Mouse (Mus musculus) mouse embryonic stem cell (cell line): ENCODE data around the gene Ubap1l.

Experiments used
- in situ Hi-C, 2 experiments: fragments of 300-500 bp; cut with MboI; formaldehyde crosslinking; loops; 1 replicate in 1 of 2; 3 replicates in 1 of 2; pipeline ENCODE4 v1.14.3; 2019 to 2020; ENCODE audit warnings: low sequenced_read_pairs in 2 of 2, low pct_unique_long_range_greater_than_20kb in 1 of 2, mixed read lengths in 1 of 2; ENCODE audit not compliant: unreplicated experiment in 1 of 2

Gene Ubap1l

DNA sequence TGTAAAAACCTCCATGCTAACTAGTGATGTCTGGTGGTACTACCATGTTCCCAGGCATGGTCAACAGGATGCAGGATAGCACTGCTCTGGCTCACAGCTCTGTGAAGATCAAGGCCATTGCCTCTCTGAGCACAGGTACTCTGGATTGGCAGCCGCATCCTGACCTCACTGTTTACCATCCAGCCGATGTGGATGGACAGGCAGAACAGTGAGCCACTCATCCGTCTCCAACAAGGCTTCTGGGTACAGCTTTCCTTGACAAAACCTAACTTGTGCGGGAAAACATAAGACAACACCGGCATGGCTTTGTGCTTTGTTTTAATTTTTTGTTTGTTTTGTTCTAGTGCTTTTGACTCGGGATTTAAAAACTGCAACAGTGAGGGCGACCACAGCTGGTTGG is 4.9 kb downstream of the Ubap1l start:
- in situ Hi-C loops, result no loop called here

DNA sequence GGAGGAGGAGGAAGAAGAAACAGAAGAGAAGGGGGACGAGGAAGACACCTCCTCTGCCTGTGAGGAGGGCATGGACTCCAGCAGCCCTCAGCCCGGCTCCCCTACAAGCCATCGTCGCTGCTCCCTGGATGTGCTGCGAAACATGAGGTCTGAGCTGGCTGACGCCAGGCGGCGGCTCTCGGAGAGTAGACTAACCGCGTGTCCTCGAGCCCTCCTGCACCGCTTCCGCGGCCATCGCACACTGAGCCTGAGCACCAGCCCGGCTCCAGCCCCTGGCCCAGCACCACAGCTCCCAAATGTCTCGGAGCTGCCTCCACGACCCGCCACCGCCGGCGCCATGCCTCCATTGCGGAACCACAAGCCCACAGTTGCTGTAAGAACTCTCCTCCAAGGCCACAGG is 10.9 kb downstream of the Ubap1l start:
- in situ Hi-C loops, result no loop called here

DNA sequence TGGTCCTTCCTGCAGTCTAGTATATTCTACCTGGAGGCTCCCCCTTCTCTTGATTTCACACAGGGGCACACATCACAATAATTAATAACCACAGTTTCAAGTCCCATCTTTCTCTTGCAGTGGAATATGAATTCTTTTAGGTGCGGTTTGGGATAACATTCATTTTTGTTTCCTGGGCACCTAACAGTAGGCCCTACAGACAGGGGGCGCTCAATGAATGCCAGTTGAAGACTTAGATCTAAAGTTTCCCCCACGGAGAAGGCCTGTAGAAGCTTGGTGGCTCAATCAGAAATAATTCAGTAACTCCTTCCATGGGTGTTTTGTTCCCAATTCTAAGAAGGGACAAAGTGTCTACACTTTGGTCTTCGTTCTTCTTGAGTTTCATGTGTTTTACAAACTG is 11.6 kb downstream of the Ubap1l start:
- in situ Hi-C loops, result no loop called here

DNA sequence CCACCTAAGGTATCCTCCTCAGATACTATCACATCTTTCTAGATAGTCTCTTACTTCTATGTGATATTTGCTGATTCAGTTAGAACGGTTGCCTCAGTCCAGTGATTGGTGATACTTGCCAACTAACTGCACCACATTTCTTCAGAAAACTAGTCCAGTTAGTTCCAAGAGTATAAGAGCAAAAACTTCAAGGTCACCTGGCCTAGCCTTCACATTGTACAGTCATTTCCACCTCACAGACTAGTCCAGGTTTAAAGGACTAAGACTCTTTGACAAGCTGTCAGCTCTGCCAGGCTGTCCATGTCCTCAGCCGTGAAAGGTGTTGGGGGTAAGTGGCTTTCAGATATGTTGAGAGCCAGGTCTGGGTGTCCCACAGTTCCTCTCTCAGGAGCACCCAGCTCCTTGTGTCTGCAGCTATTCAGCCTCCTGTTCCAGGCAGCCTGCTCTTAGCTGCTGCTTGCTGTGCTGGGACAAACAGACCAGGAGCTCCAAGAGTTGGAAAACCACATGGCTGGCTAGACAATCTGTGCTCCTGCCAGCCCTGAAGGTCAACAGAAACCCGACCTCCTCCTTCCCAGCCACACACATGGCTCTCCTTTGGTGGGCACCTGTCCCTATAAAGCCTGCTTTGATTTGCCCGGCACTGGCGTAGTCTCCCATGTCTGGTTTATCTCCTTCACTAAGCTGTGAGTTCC is 13.8 kb downstream of the Ubap1l start:
- in situ Hi-C loops, result no loop called here

DNA sequence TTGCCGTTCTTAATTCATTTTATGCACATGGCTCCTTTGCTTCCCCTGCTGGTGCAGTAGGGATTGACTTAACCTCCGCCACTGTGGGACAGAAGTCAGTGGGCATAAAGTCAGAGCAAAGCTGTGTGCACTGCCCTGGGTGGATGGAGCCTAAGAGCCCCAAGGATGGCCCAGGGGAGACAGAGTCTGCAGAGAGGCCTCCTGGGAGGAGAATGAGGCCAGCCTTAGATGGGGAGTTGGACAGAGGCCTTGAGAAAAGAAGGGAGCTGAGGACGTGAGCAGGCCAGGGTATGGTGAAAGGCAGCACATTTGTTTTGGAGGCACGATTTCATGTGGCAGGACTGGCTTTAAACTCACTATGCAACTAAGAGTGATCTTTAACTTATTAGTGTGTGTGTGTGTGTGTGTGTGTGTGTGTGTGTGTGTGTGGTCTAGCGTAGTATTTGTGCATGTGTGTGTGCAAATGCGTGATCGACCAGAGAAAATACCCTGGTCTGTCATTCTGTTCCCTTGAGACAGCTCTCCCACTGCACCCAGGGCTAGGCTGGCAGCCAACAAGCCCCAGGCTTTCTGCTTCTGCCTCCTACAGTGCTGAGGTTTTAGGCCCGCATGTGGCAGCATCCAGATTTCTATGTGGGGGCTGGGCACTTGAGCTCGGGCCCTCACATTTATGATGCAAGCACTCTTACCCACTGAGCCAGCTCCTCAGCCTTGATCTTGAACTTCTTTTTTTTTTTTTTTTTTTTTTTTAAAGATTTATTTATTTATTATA is 14.5 kb downstream of the Ubap1l start:
- in situ Hi-C loops, result no loop called here

DNA sequence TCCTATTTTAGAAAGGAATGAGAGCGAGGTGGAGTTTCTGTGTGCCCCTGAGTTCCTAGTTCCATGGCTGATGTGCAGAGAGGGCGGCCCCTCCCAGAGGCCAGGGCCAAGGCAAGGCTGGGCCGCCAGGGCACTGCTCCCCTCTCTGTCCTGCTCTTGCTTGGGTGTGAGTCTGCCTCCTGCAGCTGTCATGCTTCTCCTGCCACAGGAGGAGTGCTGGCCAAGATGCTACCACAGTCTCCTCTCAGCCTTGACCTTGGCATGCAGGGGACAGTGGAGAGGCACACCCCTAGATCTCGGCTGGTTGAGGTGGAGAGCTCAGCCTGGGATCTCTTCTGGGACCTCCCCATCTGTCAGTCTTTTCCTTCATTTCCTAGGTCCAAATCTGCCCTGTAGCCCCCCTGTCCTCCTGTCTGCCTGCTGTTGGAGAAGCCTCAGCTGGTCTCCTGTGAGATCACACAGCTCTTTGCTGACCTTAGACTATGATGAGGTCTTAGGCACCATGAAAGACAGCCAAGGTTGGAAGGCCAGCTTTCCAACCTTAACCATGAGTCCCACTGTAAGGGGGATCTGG is 20.3 kb downstream of the Ubap1l start:
- in situ Hi-C loops, result no loop called here

DNA sequence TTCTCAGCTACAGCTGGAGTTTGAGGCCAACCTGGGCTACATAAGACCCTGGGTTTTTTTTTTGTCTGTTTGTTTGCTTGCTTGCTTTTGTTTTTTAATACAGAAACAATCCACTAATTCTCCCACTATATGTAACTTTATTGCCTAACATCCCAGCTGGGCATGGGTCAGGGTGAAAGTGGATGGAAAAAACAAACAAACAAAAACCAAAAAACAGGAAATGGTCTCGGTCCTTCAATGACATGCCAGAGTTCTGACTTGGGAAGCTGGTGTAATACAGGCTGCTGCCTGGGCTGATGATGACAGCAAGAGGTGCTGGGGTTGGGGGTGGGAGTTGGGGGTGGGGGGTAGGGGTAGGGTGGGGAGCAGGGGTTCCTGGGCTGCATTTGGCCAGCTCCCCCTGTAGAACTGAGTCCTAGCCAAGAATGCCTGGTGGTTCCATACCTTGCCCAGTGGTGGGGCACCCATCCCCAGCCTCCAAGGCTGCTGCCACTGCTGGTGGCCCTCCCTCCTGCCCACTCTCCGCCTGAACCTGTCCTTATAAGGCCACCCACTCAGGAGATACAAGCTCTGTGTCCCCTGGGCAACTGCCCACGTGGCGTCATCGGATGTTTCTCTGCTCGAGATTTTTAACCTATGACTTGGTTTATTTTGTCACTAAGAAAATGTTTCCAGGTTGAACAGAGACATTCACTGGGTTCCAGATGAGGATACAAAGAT is 21.4 kb downstream of the Ubap1l start:
- in situ Hi-C loops, result no loop called here

DNA sequence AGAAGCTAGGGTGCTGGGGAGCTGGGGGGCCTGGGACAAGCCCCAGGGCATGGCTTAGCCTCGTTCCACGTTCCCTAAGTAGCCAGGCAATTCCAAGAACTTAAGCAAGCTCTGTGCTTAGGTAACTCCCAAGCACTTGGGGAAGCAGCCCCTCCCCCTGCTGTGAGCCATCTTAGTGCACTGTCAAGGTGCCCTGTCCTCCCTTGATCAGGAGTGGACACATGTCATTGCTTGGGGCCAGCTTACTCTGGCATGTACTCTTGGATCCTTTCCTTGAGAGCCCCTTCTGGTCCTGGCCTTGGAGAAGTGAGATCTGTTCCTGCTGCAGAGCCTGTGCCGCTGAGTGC is 21.9 kb downstream of the Ubap1l start:
- in situ Hi-C loops, result no loop called here

DNA sequence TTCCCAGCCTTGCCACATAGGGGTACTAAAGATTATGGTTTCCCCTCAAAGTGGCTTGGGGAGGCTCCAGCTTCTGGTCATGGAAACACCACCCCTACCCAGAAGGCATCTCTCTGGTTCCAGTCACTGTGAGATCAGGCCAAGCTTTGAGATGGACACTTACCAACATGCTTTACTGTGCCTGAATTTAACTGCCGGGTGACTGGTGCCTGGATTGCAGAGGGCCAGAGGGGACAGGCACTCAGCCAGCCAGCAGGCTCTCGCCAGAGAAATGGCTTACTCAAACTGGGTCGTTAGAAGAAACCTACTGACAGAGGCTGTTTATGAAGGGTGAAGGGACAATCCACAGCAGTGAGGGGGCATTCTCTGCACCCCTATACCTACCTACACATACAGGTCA is 23.4 kb downstream of the Ubap1l start:
- in situ Hi-C loops, result no loop called here

DNA sequence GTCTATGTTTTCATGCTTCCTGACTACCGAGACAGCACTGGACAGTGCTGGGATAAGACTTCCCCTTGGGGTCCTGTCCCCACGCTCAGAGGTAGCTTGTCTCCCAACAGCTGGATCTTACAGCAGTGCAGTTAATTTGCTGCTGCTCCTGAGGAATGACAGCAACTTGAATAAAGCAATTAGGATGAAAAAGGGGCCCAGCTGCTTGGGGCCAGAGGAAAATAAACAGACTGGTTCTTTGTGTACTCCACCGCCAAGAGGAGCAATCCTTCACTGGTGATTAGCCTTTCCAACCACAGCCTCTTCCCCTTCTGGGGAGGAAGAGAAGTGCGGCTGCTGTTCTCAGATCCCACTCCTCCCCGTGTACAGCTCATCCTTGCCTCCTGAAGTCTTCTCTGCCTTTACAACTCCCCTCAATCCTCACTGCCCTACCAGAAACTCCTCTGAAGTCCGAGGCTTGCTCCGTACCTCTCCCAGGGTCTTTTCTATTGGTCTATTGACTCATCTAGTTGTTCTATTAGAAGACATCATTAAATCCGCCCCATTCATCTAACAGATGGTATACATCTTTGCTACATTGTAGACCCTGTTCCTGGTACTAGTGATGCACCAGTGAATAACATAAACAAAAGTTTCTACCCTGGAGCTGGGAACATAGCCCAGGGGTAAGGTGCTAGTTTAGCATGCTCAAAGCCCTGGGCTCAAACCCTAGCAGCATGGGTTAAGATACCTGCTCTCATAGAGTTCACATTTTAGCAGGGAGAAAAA is 25.7 kb downstream of the Ubap1l start:
- in situ Hi-C loops, result no loop called here

DNA sequence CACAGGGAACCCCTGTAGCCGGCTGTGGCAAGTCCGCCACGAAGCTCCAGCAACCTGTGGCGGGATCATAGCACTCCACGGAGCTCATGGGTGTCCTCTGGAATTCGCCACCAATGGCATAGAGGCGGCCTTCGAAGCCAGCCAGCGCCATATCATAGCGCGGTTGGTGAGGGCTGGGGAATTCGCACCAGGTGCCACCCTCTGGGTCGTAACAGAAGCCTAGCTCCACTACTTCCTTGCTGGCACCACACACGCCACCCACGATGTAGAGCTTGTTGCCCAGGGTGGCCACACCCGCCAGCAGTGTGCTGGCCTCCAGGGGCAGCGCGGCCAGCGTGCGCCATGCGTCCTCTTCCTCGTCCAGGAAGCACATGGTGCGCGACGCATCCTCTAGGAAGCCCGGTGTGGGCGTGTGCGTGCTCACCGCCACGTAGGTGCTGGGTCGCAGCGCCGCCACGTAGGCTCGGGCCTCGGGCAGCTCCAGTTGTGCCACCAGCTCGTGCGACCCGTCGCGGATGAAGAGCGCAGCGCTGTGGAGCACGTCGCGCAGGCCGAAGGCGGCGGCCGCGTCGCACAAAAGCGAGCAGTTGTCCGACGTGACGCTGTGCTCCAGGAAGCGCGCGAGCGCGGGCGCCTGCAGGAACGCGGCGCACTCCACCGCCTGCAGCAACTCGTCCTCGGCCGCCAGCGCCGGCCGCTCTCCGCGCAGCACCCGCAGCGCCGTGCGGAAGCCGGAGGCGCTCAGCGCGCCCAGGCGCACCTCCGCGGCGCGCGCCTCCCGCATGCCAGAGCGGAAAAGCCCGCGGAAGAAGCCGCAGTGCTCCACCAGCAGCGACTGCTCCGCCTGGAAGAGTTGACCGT is 30.1 kb downstream of the Ubap1l start:
- in situ Hi-C loops, result no loop called here

DNA sequence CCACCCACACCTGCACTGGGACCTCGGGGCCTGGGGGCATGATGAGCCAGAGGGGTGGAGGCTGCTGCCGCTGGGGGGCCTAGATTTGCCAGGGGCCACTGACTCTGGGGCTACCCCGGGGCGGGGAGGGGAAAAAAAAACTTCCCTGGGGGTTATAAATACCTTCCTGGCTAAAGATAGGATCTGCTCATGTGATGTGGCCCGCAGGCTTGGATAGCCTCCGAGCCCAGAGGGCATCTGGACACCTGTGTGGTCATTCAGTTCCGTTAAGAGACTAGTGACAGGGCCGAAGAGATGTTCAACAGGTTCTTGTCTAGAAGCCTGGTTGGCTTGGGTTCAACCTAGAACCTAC is 30.7 kb downstream of the Ubap1l start, which contains the start of gene Kbtbd13:
Gene Kbtbd13 (minus strand): TSS at position 40 of the 352 bp plus-strand sequence.
- in situ Hi-C loops, result no loop called here

DNA sequence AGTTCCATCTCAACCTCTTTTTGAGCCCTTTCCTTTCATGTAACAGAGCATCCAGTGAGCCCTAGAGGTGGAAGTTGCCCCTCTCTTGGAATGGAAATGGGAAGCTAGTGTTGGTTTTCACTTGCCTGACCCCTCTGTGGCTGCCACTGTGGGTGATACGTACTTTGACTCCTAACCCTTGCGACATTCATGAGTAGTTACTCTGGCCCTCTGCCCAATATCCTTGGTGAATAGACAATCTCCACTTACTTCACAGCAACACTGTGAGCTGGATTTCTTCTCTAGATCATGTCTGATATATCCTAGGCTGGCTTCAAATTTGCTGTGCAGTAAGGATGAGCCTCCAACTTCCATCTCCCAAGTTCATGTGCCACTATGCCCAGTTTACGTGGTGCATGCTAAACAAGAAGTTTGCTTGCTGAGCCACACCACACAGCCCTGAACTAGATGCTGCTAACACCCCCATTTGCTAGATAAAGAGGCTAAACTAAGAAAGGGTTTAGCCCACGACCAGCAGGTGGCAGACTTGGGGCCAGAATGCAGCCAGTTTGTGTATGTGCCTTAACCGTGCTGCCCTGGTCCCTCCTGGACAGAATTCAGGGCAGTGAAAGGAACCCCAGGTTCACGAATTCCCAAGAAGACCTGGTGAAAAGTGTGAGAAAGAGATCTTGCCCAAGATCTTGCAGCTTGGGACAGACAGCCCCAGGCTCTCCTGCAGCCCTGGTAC is 32.0 kb downstream of the Ubap1l start:
- in situ Hi-C loops, result no loop called here

DNA sequence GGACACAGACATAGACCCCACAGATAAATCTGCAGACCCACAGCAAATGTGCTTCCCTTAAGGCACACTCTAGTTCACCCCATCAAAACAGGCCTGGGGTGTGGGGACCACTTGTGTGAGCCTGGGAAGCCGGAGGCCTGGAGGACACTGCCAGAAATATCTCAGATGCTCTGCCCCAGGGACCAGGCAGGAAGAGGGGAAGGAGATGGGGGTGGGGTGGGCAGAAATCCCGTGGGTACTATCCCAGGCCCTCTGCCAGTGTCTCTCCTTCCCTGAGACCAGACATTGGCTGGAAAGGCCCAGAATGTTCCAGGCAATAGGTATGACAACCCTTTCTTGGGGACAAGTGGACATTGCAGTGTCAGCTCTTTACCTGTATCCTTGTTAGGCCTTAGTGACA is 32.8 kb downstream of the Ubap1l start:
- in situ Hi-C loops, result no loop called here

DNA sequence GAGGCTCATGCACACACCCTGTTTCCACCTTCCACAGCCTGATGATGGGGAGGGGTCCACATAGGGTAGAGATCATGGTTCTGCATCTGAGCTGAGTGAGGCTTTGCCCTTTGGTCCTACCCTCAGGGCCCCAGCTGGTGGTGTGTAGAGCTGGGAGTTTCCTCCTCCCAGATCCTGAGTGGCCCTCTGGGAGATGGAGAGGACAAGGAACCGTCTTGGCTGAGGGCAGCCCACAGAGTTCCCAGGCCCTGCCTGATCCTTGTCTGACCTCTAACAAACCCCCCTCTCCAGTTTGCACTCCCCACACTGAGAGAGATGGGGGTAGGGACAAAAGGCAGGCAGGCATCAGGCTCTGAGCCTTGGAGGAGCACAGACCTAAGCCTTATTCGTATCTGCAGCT is 33.5 kb downstream of the Ubap1l start:
- in situ Hi-C loops, result no loop called here

DNA sequence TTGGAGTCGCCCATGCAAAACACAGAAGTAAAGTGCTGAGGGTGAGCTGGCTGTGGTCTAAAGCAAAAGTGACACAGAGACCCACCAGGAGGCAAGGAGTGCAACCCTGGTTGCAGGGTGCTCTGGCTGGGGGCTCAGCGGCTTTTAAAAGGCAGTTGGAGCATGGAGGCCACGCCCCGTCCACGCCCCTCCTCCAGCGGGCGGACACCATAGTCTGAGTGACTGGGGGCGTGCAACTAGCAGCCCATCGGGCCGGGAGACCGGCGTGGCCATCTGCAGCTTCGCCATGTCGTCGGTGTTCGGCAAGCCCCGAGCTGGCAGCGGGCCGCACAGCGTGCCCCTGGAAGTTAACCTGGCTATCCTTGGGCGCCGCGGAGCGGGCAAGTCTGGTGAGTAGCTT is 37.4 kb downstream of the Ubap1l start, which contains the start of gene Rasl12:
Gene Rasl12 (plus strand): TSS at position 228 of the 400 bp plus-strand sequence.
- in situ Hi-C loops, result no loop called here

DNA sequence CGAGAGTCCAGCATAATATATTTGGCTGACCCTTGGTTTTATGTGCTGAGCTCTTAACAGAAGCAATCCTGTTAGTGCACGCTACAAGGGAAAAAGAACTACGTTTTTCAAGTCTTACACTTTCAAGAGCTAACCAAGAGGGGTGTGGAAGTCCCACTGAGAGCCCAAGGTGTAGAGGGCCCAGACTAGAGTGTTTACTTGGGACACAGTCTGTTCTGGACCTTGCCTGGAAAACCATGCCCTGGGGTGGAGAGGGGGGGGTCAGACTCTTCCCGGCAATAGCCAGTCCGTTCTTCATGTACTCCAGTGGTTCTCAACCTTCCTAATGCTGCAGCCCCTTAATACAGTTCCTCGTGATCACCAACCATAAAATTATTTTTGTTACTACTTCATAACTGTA is 39.1 kb downstream of the Ubap1l start:
- in situ Hi-C loops, result no loop called here
